Mouse (Mus musculus) embryonic stem cell, embryonic (primary cell): ENCODE measurements around the gene Tpst1.

Experiments used
- CTCF ChIA-PET, 4 experiments: fragments of 300-600 bp in 2 of 4; fragments of 350-600 bp in 2 of 4; sonication (Branson Sonifier 250); formaldehyde crosslinking; loops; one replicate each; lab custom pipeline; 2022; ENCODE audit warnings: inconsistent platforms in 2 of 4; lab: Charles Lee
- POLR2A ChIA-PET, 4 experiments: fragments of 300-600 bp in 2 of 4; fragments of 350-600 bp in 2 of 4; sonication (Branson Sonifier 250); formaldehyde crosslinking; loops; one replicate each; lab custom pipeline; 2022; ENCODE audit warnings: antibody characterized with exemption in 4 of 4, inconsistent platforms in 1 of 4; lab: Charles Lee

Gene Tpst1

DNA sequence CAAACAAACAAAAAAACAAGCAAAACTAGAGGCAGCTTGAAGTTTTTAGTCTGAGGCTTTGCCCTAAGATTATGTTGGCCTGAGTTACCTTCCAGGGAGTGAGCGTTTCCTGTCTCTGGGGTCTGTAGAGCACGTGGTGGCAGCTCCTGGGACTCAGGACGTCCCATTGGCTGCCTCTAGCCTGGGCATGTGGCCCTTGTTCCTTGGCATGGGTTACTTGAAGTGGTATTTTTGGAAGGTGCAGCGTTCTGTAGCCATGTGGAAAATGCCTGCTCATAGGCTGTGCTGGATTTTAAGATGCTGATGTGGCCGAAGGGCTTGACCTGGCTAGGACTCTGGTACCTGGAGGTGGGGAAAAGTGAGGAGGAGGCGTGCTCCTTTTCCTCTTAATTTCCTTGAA lies 3.3 kb downstream of the Tpst1 start:
- ChIA-PET CTCF (interaction anchor here in 2 of 4 experiments (0.5 to 1.4 kb wide), 2 partner anchors 10 to 433 kb away, joined by 3 to 9 read pairs; no protein-coding TSS in a partner anchor), POLR2A (no interaction called here)

DNA sequence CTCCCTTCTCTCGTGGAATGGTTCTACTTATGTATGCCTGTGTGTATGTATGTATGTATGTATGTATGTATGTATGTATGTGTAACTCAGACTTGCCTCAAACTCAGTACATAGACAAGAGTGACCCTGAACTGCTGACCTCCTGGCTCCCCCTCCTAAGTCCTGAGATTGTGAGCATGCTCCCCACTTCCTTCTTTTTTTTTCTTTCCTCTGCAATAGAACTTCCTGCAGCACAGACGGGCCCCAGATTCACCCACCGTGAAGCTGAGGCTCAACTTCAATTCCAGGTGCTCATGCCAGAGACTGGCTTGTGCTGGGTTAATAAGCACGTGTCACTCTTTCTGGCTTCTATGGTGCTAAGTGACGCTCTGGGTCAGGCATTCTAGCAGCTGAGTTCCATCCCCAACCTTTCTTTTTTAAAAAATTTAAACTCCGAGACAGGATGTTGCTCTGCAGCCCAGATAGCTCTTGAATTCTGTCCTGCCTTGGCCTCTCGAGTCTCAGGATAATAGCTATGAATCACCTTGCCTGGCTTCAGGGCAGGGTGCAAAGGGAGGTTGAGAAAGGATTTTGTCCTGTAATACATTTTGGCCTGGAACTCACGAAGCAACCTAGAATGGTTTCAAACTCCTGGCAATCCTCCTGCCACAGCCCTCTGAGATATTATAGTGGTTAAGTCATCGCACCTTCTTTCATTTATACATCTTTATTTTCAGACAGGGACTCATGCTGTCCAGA lies 5.1 kb downstream of the Tpst1 start:
- POLR2A ChIA-PET = interaction anchor here in 3 of 4 experiments (0.6 to 3.7 kb wide), 28 partner anchors 9 to 191 kb away, joined by 3 to 17 read pairs (median 3); partner anchors contain the start of genes Chchd2 (in 2 of the 3), Sbds (in 1 of the 3) and Tyw1 (in 1 of the 3)
- CTCF ChIA-PET = interaction anchor here in 3 of 4 experiments (0.6 to 1.5 kb wide), 9 partner anchors 10 to 742 kb away, joined by 3 to 7 read pairs (median 3); no protein-coding TSS in a partner anchor

DNA sequence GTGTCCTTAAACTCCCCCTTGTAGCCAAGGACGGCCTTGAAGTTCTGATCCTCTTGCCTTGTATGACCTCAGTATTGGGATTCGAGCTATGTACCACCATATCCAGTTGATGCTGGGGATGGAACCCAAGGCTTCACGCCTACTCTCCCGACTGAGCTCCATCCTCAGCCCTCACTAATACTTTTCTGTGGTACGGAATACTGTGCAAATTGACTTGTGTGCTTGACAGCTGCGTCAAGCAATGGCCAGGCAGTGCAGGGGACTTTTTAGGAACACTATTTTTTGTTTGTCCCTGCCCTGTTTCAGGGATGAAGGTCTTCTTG lies 5.7 kb downstream of the Tpst1 start:
- CTCF ChIA-PET = interaction anchor here in 3 of 4 experiments (0.6 to 1.5 kb wide), 9 partner anchors 13 to 743 kb away, joined by 3 to 7 read pairs (median 3); no protein-coding TSS in a partner anchor
- POLR2A ChIA-PET = interaction anchor here in 3 of 4 experiments (0.6 to 3.7 kb wide), 29 partner anchors 10 to 191 kb away, joined by 3 to 17 read pairs (median 3); partner anchors contain the start of genes Chchd2 (in 2 of the 3), Sbds (in 1 of the 3) and Tyw1 (in 1 of the 3)

DNA sequence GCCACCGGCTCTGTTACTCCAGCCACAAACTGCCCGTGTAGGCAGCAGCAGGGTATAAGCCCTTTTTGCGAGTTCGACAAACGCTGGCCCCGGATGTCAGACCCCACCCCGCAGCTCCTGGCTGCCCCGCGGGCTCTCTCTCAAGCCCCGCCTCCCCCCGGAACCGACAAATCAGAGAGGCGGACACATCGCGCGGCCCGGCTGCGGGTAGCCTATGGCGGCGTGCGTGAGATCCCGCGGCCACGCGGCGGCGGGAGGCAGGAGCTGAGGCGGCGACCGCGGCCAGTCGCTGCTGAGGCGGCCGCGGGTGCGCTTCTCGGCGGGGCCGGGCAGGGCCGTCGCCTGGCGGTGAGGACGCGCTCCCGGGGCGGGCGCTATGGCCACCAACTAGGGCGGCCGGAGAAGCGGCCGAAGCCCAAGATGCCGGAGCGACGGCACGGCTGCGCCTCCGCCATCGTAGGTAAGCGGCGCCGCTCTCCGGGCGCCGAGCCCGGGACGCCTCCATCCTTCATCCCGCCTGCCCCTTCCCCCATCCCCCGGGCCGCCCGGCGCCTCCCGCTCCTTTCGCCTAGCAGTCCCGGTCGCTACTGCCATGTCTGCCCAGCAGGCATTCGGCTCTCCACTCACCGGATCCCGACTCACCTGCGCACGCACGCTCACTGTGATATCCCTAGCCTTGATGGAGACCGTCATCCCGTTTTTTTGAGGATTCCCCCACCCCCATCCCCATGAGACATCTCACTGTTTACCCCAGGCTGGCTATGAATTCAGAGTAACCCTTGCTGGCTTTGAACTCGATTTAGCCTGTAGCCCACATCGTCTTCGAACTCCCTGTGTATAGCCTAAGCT lies 6.3 kb downstream of the Tpst1 start:
- POLR2A ChIA-PET = interaction anchor here in 3 of 4 experiments (0.6 to 3.7 kb wide), 31 partner anchors 10 to 192 kb away, joined by 3 to 17 read pairs (median 3); partner anchors contain the start of genes Chchd2 (in 1 of the 3), Sbds (in 1 of the 3) and Tyw1 (in 1 of the 3)
- CTCF ChIA-PET = interaction anchor here in 3 of 4 experiments (0.6 to 1.5 kb wide), 9 partner anchors 10 to 390 kb away, joined by 3 to 6 read pairs (median 3); no protein-coding TSS in a partner anchor

DNA sequence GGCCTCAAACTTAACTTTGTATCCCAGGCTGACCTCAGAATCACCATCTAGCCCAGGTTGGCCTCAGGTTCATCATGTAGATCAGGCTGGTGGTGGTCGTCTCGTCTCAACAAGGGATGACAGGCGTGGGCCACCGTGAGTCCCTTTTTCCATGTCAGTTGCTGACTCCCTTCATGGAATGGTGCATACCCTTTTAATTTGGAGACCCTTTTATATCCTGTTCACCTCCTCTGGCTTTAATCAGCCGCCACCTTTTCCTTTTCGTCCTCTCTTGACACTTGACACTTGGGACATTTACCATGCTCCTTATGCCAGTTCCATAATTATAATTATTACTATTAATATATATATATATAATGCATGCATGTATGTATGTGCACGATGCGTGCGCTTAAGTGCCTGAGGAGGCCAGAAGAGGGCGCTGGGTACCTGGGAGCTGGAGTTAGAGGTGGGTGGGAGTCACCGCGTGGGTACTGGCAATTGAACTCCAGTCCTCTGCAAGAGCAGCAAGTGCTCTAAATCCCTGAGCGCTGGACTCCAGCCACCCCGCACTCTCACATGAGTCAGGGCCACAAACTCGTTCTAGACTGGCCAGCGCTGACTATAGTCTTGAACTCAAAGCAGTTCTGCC lies 7.0 kb downstream of the Tpst1 start:
- POLR2A ChIA-PET = interaction anchor here in 3 of 4 experiments (0.7 to 3.7 kb wide), 8 partner anchors 9 to 177 kb away, joined by 3 to 17 read pairs (median 6); no protein-coding TSS in a partner anchor
- CTCF ChIA-PET = interaction anchor here in 2 of 4 experiments (0.6 to 1.0 kb wide), 3 partner anchors 11 to 18 kb away, joined by 3 to 5 read pairs (median 3); no protein-coding TSS in a partner anchor

DNA sequence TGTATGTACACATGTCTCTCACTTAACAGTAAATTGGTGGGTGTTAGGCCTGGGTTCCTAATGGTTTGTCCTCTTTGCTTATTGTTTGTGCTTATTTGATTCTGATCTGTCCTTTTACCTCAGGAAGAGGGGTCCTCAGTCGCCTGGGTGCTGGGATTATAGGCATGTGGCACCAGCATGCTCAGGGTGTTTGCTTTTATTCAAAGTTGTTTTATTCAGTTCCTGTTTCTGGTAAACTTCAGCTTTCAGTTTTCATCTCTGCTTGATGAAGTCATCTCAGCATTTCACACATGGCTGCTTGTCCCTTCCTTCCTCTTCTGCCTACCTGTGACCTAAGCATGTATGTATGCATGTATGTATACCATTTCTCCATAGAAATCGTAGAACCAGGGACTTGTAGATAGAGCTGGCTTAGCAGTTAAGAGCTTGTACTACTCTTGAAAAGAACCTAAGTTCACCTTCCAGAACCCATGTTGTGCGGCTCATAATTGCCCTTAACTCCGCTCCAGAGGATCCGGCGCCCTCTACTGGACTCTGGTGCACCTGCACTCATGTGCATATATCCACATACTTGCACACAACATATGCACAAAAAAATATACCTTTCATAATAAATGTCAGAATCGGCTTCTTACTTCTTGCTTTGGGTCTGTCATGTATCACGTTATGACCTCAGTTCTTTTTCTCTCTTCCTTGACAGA lies 8.2 kb downstream of the Tpst1 start:
- CTCF ChIA-PET = no interaction called here
- POLR2A ChIA-PET = interaction anchor here in 2 of 4 experiments (0.6 to 3.7 kb wide), 3 partner anchors 15 to 176 kb away, joined by 3 to 9 read pairs (median 4); no protein-coding TSS in a partner anchor

DNA sequence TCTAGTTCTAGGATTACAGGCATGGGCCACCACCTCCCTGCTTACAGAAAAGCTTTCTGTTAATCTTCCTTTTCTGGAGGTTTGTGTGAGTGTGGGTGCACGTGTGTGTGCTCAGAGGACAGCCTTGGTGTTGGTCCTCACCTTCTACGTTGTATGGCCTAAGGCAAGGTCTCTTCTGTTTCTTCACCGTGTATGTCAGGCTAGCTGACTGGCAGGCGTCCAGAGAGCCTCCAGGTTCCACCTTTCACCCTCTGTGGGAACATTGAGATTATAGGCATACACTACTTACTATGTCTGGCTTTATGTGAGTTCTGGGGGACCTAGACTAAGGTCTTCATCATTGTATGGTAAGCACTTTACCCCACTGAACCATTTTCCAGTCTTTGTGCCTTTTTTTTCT lies 9.3 kb downstream of the Tpst1 start:
- ChIA-PET CTCF (no interaction called here), POLR2A (interaction anchor here in 2 of 4 experiments (0.7 to 2.2 kb wide), 2 partner anchors 91 to 174 kb away, joined by 5 to 6 read pairs; no protein-coding TSS in a partner anchor)

DNA sequence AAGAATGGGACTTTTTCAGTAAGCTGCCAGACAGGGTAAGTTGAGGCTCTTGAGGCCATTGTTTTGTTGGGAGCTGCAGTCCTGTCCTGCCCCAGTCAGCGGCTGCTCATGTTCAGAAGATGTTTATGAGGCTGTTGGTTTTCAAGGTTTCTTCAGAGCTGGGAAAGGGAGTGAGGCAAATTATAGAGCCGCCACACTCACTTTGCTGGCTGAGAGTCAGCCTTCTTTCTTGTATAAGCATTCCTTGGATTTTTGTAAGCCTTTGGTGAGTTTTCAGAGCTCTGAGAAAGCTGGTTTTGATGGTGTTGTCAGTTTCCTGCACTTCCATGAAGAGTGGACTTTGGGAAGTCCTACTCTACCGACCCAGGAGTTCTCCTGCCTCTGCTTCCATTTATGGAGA lies 11.1 kb downstream of the Tpst1 start:
- CTCF ChIA-PET = no interaction called here
- POLR2A ChIA-PET = interaction anchor here in 2 of 4 experiments (0.6 to 1.0 kb wide), 2 partner anchors 12 to 184 kb away, joined by 3 to 5 read pairs; no protein-coding TSS in a partner anchor

DNA sequence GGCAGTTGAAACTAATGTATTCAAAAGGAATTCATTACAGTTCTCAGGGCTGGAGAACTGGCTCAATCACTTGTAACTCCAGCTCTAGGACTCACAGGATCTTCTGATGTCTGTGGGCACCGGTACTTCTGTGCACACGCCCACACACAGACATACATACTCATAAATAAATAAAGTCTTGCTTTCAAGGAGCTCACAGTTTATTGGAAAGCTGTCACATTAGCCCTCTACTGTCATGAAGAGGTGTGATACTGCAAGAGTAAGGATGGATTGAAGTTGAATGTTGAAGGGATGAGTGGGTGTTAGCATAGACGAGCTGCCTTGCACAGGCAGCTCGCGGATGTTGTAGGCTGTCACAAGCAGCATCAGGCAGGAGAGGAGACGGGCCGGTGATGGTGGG lies 14.9 kb downstream of the Tpst1 start:
- CTCF ChIA-PET = interaction anchor here in 1 of 4 experiments (0.5 kb wide), 1 partner anchor 1092 kb away, joined by 3 read pairs; no protein-coding TSS in a partner anchor
- POLR2A ChIA-PET = interaction anchor here in 1 of 4 experiments (0.6 to 3.9 kb wide), 3 partner anchors 9 to 25 kb away, joined by 3 to 17 read pairs (median 3); no protein-coding TSS in a partner anchor

DNA sequence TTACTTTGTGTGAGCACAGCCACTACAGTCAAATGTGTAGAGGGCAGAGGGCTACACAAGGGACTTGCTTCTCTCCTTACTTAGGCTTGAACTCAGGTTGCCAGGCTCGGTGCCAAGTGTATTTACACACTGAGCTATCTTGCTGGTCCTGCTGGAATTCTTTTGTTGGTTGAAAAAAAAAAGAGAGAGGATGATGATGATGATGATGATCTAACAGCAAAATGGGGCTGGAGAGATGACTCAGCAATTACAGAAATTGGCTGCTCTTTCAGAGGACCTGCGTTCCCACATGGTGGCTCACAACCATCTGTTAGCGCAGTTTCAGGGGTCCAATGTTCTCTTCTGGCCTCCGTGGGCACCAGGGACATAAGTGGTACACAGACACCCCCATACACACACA lies 15.5 kb downstream of the Tpst1 start:
- POLR2A ChIA-PET = interaction anchor here in 1 of 4 experiments (0.6 to 3.9 kb wide), 3 partner anchors 9 to 25 kb away, joined by 3 to 17 read pairs (median 3); no protein-coding TSS in a partner anchor

DNA sequence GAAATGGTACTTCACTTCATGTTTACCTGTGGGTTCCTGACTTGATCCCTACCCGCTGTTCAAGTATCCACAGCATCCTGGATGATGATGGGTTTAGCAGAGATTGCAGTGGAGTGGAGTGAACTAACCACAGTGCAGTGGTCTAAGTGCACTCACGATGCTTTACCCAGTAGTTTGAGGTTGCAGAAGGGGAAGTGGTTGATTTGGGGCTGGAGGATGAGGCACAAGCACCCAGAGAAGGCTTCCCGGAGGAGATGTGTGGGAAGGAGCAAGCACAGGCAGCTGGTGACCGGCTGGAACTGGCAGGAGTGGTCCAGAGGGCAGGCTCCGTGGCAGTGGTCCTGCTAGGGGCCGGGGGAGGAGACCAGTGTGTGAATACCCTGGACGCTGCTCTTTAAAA lies 16.1 kb downstream of the Tpst1 start:
- POLR2A ChIA-PET = interaction anchor here in 2 of 4 experiments (0.6 to 3.9 kb wide), 7 partner anchors 10 to 70 kb away, joined by 3 to 17 read pairs (median 3); no protein-coding TSS in a partner anchor
- CTCF ChIA-PET = no interaction called here

More for the DNA sequence above, 15.5 kb downstream of the Tpst1 start:
- CTCF ChIA-PET = no interaction called here

DNA sequence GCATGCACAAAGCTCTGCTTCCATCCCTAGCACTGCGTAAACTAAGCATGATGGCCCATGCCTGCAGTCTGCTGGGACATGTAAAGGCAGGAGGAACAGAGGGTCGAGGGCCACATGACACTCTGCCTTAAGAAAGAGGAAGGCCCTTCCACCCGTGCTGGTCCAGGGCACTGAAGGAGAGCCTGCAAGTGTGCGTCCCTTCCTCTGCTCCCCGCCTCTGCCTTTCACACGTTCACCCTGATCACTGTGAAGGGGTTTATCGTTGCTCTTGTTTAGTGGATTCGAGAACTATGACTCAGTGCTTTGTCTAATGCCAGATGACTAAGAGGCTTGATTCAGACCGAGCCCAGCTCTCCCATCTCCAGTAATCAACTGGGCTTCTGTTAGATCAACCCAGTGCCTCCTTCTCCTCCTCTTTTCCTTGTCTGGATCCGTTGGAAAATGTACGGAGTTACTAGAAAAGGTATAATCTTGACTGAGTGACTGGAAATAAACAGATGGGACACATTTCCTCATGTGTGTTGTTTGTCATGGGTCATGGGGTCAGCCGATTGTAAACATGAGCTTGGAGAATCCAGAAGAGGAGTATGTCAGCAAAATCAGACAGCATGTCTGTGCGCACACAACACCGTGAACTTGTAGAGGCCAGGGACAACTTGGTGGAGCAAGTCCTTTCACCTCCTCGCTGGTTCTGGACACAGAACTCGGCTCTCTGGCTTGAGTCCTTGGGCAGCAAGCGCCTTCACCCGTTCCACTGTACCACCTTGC lies 16.7 kb downstream of the Tpst1 start:
- ChIA-PET POLR2A (interaction anchor here in 3 of 4 experiments (0.6 to 3.9 kb wide), 9 partner anchors 10 to 166 kb away, joined by 3 to 17 read pairs (median 4); partner anchors contain the start of genes Sbds (in 1 of the 3) and Tyw1 (in 1 of the 3)), CTCF (interaction anchor here in 2 of 4 experiments (0.7 to 1.5 kb wide), 2 partner anchors 52 to 562 kb away, joined by 3 to 5 read pairs; no protein-coding TSS in a partner anchor)

DNA sequence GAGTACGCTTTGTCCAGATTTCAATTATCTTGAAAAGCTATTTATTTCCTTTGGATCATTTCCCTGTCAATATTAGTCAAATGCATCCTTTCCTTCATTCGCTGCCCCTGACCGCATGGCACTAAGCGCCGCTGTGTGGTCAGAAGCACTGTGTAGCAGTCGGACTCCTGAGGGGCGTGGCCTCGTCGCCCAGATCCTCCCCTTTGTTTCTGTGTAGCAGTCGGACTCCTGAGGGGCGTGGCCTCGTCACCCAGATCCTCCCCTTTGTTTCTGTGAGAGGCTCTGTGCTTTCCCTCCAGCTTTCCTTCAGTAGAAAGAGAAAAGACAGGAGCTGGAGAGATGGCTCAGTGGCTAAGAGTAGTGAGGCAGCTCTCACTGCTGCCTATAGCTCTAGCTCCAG lies 23.6 kb downstream of the Tpst1 start:
- CTCF ChIA-PET = interaction anchor here (0.5 to 1.4 kb wide), 8 partner anchors 11 to 936 kb away, joined by 3 to 6 read pairs (median 3); no protein-coding TSS in a partner anchor
- POLR2A ChIA-PET = interaction anchor here (0.5 to 2.5 kb wide), 11 partner anchors 10 to 75 kb away, joined by 3 to 9 read pairs (median 4); partner anchors contain the start of gene Rabgef1 (in 1 of the 4)

DNA sequence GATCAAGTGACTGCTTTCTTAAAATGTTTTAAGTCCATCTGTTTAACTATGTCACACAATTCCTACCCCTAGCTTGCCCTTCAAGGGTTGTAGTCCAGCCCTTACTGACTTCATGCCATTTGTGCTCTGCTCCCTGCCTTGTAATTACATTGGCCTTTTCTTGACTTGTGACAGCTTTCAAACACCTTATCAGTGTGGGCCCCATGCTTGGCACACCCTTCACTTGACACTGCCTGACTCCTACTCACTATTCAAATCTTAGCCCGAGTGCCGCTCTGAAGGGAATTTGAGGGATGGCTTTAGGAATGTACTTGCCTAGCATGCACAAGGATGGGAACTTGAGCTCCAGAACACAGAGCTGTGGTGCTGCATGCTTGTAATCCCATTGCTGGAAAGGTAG lies 24.7 kb downstream of the Tpst1 start:
- CTCF ChIA-PET = interaction anchor here in 1 of 4 experiments (0.6 kb wide), 1 partner anchor 17 kb away, joined by 3 read pairs; no protein-coding TSS in a partner anchor

DNA sequence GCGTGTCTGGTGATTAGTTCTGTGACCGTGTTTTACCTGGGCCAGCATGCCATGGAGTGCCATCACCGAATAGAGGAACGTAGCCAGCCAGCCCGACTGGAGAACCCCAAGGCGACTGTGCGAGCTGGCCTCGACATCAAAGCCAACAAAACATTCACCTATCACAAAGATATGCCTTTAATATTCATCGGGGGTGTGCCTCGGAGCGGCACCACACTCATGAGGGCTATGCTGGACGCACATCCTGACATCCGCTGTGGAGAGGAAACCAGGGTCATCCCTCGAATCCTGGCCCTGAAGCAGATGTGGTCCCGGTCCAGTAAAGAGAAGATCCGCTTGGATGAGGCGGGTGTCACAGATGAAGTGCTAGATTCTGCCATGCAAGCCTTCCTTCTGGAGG lies 28.6 kb downstream of the Tpst1 start:
- ChIA-PET CTCF (interaction anchor here in 2 of 4 experiments (0.7 to 1.4 kb wide), 2 partner anchors 13 to 197 kb away, joined by 4 read pairs; no protein-coding TSS in a partner anchor), POLR2A (interaction anchor here in 3 of 4 experiments (0.7 to 1.9 kb wide), 5 partner anchors 10 to 170 kb away, joined by 3 to 5 read pairs (median 4); no protein-coding TSS in a partner anchor)

More for the DNA sequence above, 24.7 kb downstream of the Tpst1 start:
- POLR2A ChIA-PET = interaction anchor here in 1 of 4 experiments (2.5 kb wide), 1 partner anchor 74 kb away, joined by 9 read pairs; no protein-coding TSS in a partner anchor
